Mouse (Mus musculus): Measurements from ENCODE around the gene Ifi27. TPM values are rescaled to one million over a fixed set of nuclear protein-coding genes. Genes with fewer than 3 reads are reported as not detected.

Ifi27 gene
- polyA plus RNA-seq (2014; fragmentation: Illumina TruSeq; extraction: RNeasy Lipid Tissue Mini Kit (QIAGEN cat#74804); ENCODE audit: low read depth, low replicate concordance), result 37.5 TPM

DNA sequence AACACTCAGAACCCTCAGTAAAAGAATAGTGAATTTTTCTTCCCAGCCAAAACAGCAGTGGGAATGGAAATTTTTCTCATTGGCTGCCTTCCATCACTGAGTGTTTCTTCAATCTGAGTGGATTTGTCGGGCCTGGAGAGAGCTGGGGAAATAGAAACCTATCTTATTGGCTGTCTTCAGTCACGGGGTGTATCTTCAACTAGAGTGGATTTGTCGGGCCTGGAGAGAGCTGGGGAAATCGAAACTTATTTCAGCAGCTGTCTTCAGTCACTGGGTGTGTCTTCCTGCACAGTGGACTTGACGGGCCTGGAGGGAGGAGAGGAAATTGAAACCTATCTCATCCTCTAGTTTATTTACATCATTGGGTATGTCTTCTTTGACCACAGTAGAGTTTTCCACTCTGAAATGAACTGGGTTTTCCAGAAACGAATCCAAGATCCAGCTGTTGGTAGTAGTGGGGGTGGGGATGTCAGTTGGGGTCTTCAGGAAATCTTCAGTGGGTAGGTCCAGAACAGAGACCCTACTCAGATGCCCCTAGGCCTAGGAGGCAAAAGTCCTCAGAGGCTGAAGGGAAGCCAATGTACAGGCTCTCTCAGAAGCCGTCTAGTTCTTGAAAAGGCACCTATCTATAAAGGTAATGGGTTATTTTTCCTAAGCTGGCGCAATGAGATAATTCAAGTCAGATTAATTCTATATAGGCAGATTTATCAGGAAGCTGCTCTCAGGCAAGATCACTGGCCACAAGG lies at the start of gene Ifi27:
Gene Ifi27 (plus strand): TSS at position 226 of the 746 bp plus-strand sequence.

DNA sequence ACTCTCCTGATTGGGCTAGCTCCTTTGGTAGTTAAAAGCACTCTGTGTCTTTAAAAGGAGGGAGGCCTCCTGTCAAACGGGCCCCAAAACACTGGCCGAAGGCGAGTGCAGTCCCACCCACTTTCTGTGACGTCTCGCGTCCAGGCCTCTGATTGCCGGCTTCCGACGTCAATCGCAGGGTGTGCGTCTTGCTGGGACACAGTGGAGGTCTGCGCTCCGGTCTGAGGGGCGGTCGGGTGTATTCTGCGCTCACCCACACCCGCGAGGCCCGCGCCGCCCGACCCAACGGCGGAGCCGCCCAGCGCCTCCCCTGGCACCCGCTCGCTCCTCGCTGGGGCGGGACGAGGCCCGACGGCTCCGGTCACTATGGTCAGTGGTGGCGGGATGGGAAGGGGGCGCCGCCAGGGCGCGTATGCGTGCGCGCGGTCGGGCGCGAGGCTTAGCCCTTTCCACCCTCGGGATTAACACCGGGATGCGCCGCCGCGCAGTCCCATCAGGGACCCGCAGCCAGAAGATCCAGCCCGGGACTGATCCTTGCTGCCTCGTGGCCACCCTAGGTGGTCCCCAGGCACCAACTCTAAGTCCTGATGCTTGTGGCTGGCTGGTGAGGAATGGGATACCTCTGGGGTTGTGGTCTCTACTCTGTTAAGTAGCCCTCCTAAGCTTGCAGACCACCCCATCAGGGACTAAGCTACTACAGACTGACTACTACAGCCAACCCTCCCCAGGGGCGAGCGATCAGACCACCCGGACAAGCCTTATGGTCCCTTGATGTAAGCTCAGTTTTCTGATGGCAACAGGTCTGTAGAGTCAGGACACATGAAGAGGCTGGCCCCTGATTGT lies 45.3 kb upstream of the Ifi27 start, which contains the start of gene Otub2:
Gene Otub2 (plus strand): TSS at position 178 of the 843 bp plus-strand sequence.

DNA sequence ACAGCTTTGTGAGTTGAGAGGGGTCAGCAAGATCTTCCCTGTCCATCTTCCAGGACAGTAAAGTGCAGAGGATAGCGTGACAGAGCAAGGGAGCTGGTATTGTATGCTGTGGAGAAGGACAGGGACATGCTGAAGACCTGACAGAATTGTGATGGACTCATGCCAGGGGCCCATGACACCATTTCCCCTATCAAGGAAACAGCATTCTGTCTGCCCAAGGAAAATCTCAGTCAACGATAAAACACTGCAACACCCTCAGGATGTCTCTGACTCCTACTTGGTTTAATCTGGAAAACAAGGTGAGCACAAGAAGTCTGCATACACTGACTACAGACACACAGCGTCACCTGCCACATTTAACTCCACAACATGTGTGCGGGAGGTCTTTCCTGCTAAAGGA lies 26.3 kb upstream of the Ifi27 start, which contains the start of gene 9330161L09Rik:
Gene 9330161L09Rik (minus strand): TSS at position 101 of the 400 bp plus-strand sequence.

GRCm38 (mm10) chr12:103425729-103426470 lies 8.1 kb upstream of the Ifi27 start, which contains the start of gene Ddx24:
Gene Ddx24, minus strand, starts transcription at chr12:103425830.

DNA sequence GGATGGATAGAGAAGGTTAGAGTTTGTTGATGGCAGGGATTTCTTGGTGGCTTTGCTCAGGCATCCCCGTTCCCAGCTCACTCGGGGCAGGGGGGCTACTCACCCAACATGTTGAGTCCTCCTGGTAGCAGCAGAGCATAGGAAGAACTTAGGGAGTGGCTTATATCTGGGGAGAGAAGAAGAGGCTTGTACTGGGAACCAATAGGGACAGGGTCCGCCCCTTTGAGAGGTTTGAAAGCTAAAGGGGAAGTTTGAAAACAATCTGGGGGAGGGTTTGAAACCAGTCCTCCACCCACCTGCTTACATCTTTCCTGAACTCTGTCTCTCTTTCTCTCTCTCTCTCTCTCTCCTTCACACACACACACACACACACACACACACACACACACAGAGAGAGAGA lies 9.5 kb downstream of the Ifi27 start, which contains the start of gene Ifi27l2a:
Gene Ifi27l2a (minus strand): TSS at position 157 of the 400 bp plus-strand sequence.

DNA sequence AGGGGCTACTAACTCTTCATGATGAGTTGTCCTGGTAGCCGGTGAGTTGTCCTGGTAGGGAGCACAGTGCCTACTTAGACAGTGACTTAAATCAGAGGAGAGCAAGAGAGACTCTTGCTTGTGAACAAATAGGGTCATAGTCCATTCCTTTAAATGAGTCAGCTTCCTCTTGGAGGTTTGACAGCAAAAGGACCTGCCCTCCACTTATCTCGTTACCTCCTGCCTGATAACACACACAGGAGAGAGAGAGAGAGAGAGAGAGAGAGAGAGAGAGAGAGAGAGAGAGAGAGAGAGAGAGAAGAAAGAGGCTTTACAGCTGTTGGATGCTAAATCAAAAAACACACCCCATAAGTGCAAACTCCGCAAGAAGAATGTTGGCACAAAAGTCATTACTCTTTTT lies 23.1 kb downstream of the Ifi27 start, which contains the start of gene Ifi27l2b:
Gene Ifi27l2b (minus strand): TSS at position 84 of the 400 bp plus-strand sequence.

Other genes starting within 250 kb of the Ifi27 start
- not detected for gene Prima1, start 192.1 kb upstream of the Ifi27 start, polyA plus RNA-seq (2014; fragmentation: Illumina TruSeq; extraction: RNeasy Lipid Tissue Mini Kit (QIAGEN cat#74804); ENCODE audit: low read depth, low replicate concordance)
- not detected for gene Fam181a, start 123.2 kb upstream of the Ifi27 start, polyA plus RNA-seq (2014; fragmentation: Illumina TruSeq; extraction: RNeasy Lipid Tissue Mini Kit (QIAGEN cat#74804); ENCODE audit: low read depth, low replicate concordance)
- 0.38 TPM for gene Asb2, start 78.2 kb upstream of the Ifi27 start, polyA plus RNA-seq (2014; fragmentation: Illumina TruSeq; extraction: RNeasy Lipid Tissue Mini Kit (QIAGEN cat#74804); ENCODE audit: low read depth, low replicate concordance)
- gene Otub2, start 45.5 kb upstream of the Ifi27 start, polyA plus RNA-seq (2014; fragmentation: Illumina TruSeq; extraction: RNeasy Lipid Tissue Mini Kit (QIAGEN cat#74804); ENCODE audit: low read depth, low replicate concordance), result 1.1 TPM
- 0.47 TPM for gene 9330161L09Rik, start 26.4 kb upstream of the Ifi27 start, polyA plus RNA-seq (2014; fragmentation: Illumina TruSeq; extraction: RNeasy Lipid Tissue Mini Kit (QIAGEN cat#74804); ENCODE audit: low read depth, low replicate concordance)
- 25.0 TPM for gene Ddx24, start 8.4 kb upstream of the Ifi27 start, polyA plus RNA-seq (2014; fragmentation: Illumina TruSeq; extraction: RNeasy Lipid Tissue Mini Kit (QIAGEN cat#74804); ENCODE audit: low read depth, low replicate concordance)
- gene Ifi27l2a, start 9.5 kb downstream of the Ifi27 start, polyA plus RNA-seq (2014; fragmentation: Illumina TruSeq; extraction: RNeasy Lipid Tissue Mini Kit (QIAGEN cat#74804); ENCODE audit: low read depth, low replicate concordance), result 10.3 TPM
- 52.6 TPM for gene Ifi27l2b, start 23.0 kb downstream of the Ifi27 start, polyA plus RNA-seq (2014; fragmentation: Illumina TruSeq; extraction: RNeasy Lipid Tissue Mini Kit (QIAGEN cat#74804); ENCODE audit: low read depth, low replicate concordance)
- gene Ppp4r4, start 98.1 kb downstream of the Ifi27 start, polyA plus RNA-seq (2014; fragmentation: Illumina TruSeq; extraction: RNeasy Lipid Tissue Mini Kit (QIAGEN cat#74804); ENCODE audit: low read depth, low replicate concordance), result 2.8 TPM
- gene Serpina10, start 197.2 kb downstream of the Ifi27 start, polyA plus RNA-seq (2014; fragmentation: Illumina TruSeq; extraction: RNeasy Lipid Tissue Mini Kit (QIAGEN cat#74804); ENCODE audit: low read depth, low replicate concordance), result 0.13 TPM
- not detected for gene Serpina6, start 223.0 kb downstream of the Ifi27 start, polyA plus RNA-seq (2014; fragmentation: Illumina TruSeq; extraction: RNeasy Lipid Tissue Mini Kit (QIAGEN cat#74804); ENCODE audit: low read depth, low replicate concordance)
- gene Serpina16, start 241.9 kb downstream of the Ifi27 start, polyA plus RNA-seq (2014; fragmentation: Illumina TruSeq; extraction: RNeasy Lipid Tissue Mini Kit (QIAGEN cat#74804); ENCODE audit: low read depth, low replicate concordance), result not detected